Mouse (Mus musculus) retina, embryonic 14.5 days (tissue): ENCODE data around the gene Zfp14.

ENCODE experiments used
- DNase-seq: peaks from one replicate; pipeline ENCODE4 v3.0.0-alpha.2; 2015; ENCODE audit warnings: low spot score

Gene Zfp14

DNA sequence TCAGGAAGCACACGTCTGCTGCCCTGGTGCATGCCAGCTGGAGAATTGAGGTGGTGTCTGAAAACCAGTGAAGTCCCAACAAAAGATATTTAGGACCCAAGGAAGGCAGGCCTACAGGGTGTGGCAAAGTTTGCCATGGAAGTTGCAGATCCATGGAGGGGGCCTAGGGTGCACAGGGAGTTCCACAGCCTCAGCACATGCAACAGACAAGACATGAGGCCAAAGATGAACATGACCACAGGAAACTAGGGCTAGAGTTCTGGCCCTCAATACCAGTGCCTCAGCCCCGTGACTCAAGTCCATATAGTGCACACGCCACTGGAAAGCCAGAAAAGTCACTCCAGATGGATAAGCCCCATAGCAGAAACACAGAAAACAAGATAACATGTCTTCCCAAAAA lies 22.6 kb downstream of the Zfp14 start:
- DNase-seq = no peak

DNA sequence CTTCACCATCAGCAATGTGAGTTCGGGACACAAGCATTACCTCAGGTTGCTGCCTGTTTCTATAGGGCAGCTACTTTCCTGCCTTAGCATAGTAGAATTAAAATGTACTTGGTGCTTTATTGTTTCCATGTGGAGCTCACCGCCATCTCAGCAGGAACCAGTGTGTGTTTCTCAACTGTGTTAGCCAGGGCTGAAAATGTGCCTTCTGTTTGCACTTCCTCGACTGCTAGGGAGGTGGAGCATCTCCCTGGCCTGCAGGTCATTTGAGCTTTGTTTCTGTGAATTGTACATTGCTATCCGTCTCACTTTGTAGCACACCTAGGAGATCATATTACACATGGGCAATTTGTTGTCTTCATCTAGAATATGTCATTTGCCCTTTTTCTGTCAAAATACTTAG lies 23.8 kb downstream of the Zfp14 start:
- no peak for DNase-seq

DNA sequence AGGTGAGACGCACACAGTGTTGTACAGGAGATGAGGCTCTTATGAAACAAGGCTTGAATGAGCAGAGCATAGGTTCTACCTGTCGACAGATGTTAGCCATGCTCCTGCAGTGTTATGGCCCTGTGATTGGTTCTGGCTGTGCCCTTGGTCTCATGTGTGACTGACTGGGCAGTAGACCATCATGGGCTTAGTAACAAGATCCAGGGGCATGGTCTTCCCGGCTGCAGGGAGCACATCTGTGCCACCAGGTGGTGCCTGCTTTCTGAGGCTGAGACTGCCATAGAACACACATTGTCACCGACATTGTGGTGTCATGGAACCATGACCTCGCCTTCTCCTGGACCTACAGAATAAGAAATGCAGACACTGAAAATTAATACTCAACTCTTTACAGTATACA lies 25.8 kb downstream of the Zfp14 start:
- no peak for DNase-seq

DNA sequence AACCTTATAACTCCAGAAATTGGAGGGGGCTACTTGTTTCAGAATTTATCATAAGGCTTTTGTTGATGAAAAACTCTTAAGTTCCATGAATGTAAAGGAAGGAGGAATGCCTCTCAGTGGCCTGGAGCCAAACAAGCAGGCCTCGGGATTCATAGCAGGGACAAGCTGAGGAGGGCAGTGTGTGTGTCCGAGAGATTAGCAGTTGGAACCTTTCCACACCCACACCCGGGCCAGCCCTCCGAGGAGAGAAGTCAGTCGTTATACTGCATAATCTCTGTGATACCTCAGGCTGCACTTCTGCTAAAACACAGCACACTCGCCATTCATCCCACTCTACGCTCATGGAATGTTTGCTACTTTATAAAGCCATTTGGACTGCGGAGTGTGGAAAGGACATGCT lies 27.4 kb downstream of the Zfp14 start:
- DNase-seq = no peak

DNA sequence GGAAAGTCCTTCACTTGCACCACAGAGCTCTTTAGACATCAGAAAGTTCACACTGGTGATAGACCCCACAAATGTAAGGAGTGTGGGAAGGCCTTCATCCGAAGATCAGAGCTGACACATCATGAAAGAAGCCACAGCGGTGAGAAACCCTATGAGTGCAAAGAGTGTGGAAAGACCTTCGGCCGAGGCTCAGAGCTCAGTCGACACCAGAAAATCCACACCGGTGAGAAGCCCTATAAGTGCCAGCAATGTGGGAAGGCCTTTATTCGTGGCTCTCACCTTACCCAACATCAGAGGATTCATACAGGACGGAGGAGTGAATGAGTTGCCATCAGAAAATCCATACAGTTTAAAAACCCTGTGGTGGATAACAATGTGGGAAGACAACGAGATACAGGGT lies 27.9 kb downstream of the Zfp14 start:
- DNase-seq = no peak

DNA sequence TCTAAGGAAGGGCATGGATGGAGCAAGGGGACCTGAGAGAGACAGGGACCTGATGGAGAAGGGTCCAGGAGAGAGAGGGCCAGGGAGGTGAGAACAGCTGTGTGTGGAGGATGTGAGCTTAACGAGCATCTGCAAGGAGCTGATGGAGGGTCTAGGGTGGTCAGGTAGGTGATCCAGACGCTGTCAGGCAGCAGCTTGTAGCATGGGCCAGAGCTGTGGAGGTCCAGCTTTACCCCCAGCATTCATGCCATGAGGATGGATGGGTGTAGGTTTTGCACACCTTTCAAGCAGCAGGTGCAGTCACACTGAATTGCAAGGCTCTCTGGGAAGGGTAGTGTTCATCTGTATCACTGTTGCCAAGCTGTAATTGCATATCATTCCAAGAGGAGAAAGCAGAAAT lies 31.6 kb downstream of the Zfp14 start:
- DNase-seq = no peak

DNA sequence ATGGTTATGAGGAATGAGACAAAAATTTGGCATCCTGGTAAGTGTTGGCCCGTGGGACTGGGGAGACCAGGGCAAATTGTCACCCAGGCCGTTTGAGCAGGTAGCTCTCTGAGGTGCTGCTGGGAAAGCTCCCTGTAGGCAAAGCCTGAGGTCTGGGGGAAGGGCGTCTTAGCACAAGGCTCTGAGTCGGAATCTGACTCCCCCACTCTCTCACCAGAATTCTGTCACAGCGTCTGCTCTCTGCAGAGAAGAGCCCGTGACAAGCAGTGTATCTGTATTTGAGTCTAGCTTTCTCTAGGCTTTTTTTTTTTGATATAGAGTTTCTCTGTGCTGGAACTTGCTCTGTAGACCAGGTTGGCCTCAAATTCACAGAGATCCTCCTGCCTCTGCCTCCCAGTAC lies 34.0 kb downstream of the Zfp14 start:
- no peak for DNase-seq

DNA sequence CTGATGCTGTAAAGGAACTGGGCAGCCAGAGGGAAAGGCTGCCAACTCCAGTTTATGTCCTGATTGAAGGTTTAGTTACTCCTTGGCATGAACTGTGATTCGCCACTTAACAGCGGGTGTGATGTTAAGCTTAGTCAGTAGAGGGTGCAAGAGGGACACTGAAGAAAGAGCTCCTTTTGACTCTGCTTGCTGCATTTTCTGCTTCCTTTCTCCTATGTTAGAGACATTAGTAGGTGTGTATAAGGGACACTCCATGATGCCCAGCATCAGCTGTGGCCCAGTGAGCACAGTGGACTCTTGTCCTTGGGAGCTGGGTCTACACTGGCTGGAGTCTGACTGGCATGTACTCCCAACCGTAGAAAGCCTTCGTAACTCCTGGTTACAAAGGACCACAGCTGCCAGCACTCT lies 38.2 kb downstream of the Zfp14 start:
- peak; percentile 76 for DNase-seq

DNA sequence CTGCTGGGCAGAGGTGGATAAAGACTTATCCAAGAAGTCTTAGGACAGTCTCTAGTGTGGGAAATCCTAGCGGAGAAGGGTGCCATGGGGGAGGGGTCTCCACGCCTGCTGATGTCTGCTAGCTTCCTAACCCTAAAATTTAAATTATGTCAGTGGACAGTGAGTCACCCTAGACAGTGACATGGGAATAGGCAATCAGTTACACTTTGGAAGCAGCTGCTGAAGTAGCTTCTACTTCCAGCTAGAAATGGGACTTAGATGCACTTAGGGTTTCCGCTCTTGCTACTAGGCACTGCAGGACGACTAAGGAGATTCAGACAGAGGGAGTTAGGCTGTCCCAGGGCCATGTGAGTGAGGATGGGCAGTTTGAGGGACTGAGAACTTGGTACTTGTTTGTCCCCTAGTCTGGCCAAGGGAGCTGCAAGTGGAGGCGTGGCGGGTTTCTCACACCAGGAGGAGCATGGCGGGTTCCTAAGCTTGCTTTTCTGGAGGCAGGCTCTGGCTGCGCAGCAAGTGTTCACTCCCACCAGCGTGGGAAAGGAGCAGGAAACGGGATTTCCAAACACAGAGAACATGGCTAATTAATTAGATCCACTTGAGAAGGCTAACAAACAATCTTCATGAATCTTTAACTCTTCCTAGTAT lies 40.5 kb downstream of the Zfp14 start:
- DNase-seq = peak; percentile 17

DNA sequence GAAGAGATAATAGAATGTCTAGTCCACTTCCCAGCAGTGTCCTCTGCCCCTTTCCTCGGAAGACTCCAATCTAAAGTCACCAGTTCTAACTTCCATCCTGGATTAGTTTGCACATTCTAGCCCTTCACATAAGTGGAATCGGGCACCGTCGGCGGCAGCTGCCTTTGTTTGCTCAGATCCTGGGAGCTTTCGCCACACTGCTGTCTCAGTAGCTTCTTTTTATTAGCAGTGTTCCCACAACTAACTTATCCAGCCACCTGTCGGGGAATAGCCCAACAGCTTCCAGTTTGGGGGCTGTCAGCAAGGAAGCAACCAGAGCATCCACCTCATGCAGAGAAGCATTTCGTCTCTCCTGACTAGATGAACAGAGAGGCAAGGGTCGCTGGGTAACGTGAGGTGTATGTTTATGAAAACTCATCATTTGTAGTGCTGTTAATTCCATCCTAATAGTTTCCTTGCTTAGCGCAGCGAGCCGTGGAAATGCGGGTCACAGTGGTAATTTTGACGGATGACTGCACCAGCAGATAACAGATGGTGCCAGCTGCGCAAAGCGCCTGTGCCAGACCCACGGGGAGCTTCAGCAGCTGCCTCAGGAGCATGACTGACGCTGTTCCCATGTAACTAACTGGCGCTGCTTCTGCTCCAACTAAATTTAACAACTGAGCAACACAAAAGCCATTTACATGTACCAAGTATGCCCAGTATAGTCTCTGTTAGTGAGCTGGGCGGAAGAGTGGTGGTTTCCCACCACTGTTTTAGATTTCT lies 41.7 kb downstream of the Zfp14 start:
- DNase-seq = peak; percentile 83

DNA sequence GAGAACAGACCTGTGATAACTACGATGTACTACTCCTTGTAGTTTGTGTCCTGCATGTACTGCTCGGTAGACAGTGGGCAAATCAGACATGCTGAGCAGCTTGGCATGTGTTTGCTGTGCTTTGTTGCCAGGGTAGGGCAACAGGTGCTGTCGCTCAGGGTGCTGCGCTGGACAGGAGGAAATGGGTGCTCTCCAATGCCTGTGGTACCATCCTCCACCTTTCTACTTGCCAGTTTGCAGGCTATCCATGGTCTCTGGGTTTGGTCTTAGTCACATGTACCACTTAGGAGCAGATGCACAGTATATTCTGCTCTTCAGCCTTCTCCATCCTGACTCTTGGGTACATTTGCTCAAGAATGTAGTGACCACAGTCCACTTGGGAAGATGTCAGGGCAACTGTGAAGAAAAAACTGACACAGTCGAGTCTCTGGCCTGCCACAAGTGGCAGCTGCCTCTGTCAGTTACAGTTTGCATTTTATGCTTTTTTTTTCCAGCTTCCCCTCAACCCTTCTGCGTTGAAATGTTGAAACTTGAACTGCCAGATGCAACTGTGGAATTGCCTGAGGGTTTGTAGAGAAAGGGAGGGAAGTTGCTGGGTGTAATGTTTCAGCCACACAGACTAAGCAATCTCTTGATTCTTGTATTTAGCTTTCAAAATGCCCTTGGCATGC lies 43.0 kb downstream of the Zfp14 start:
- DNase-seq = no peak

DNA sequence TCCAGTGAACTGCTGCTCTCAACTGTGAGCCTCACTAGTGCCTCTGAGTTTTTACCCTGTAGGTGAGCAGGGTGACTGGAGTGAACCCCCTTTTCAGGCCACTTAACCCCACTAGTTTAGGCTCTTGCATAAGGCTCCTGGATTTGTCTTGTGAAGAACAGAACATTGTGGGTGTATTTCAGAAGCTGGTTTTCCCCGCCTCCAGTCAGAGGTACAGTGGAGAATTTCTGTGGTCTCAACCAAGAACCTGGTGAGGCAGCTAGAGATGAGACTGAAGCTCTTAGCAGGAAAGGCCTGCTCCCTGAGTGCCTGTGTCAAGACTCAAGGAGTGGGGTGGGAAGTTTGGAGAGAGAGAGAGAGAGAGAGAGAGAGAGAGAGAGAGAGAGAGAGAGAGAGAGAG lies 43.6 kb downstream of the Zfp14 start:
- DNase-seq = no peak

DNA sequence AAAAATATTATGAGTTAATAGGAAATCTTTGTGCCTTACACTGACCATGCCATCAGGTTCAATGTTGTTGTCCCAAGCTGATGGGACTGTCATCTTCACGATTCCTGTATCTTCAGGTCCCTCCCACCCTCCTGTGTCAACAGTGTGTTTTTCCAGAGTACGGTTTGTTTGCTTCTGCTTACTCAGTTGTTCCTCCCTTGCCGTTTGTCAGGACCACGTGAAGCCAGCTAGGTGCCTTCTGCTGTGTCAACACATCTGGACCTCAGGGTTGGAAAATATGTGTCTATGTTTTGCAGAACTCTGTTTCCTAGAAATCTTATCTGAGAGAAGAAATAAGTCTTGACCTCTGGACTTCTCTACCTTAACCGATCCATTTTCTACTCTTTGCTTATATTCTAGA lies 50.6 kb downstream of the Zfp14 start:
- no peak for DNase-seq

DNA sequence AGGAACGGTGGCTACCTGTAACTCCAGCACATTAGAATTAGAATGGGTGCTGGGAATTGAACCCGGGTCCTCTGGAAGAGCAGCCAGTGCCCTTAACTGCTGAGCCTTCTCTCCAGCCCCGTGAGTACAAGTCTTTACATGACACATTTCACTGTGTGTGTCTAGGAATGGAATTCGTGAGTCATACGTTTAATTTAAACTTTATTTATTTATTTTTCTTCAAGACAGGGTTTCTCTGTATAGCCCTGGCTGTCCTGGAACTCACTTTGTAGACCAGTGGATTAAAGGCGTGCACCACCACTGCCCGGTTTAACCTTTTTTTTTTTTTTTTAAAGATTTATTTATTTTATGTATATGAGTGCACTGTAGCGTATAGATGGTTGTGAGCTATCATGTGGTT lies 56.0 kb downstream of the Zfp14 start:
- no peak for DNase-seq

DNA sequence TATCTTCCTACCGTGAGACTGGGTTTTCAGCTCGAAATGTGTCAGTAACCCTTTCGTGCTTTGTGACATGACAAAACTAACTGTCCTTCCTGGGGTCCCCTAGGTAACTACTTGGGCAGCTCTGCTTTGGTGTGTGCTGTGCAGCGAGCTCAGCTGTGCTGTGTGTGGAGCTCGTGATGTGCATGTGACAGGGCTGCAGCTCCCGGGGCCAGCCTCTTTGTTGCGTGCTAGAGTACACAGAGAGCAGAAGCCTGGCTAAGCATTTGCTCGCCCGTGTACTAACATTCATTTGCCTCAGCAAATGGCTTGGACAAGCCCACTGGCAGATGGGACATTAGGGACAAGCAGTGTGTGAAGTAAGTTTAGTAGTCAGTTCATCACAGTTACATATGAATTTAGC lies 57.8 kb downstream of the Zfp14 start:
- DNase-seq = no peak

DNA sequence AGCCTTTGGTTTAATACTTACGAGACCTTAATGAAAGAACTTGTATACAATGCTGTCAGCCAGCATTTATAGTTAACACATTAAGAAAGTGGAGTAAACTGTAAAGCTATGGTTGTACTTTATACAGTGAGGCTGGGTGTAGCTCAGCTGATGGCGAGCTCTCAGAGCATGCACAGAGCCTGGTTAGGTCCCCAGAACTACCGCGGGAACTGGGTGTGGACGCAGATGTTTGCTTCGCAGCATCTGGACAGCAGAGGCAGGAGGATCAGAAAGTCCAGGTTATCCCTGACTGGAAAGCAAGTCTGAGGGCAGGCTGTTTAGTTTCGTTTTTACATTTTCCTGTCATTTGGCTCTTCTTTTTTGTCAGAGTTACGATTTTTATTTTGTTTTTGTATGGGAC lies 58.5 kb downstream of the Zfp14 start:
- DNase-seq = no peak

DNA sequence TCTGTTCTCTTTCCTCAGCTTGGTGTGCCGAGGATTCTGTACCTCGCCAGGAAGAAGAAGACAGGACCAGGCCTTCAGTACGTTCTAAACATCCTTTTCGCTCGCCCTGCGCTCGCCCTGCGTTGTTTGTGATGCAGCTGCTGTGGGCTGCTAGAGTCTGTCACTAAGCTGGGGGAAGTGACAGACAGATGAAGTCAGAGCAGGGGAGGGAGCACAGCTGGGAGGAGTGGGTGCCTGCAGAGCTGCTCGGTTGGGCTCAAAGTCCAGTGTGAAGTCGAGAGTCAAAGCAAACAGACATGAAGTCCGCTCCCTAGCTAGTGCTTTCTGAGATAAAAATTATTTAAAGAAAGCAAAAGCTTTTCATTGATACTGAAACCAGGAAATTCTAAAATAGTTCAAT lies 62.1 kb downstream of the Zfp14 start:
- DNase-seq = no peak

DNA sequence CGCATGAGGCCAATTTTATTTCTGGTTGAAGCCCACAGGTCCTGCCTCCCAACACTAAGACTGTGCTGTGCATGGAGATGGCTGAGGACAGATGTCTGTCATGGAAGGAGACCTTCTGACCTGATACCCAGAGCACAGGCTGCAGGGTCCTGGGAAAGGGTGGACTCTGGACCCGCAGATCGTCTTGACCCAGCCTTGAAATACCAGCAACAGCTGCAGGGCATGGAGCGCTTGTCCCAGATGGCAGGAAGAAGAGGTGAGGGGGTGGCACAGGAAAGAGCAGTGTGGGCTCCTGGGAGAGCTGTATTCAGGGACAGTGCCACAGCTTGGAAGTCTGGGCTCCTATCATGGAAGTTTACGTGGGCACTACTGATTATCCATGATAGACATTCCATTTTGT lies 63.6 kb downstream of the Zfp14 start:
- DNase-seq = no peak
